Mouse (Mus musculus): ENCODE measurements around the gene Nupr1. TPM values are rescaled to one million over a fixed set of nuclear protein-coding genes. Genes with fewer than 3 reads are reported as not detected.

Gene Nupr1
- polyA plus RNA-seq, 1 experiment from 2014 or later, result 34.2 TPM

GRCm38 (mm10) chr7:126579172-126579571, 51.5 kb downstream of the Nupr1 start:
- H3K4me2 ChIP-seq (ENCODE audit: low read depth, low read length), result no peak overlapping the region
- 42% methylated on average over 8 of the region's 8 CpGs for WGBS
- peaks cover 3% of the 10 kb centered on the region for H3K4me1 ChIP-seq (replicated peaks; ENCODE audit: control insufficient read depth, insufficient read depth, low read length)
- H3K27ac ChIP-seq (ENCODE audit: low read length), result no peak overlapping the region
- no peak overlapping the region for H3K4me3 ChIP-seq (ENCODE audit: low read length)
- no peaks in the 10 kb centered on the region for H3K36me3 ChIP-seq (ENCODE audit: control insufficient read depth, insufficient read depth, low read length)
- ATAC-seq (ENCODE audit: low read depth), result no peak
- H3K27me3 ChIP-seq (ENCODE audit: control insufficient read depth, insufficient read depth, low read depth, low read length), result no peaks in the 10 kb centered on the region
- no peak overlapping the region for H3K9ac ChIP-seq (ENCODE audit: low read length)
- no peaks in the 10 kb centered on the region for H3K9me3 ChIP-seq (ENCODE audit: control insufficient read depth, low read length)

- Histone ChIP-seq H3K9ac (ENCODE audit: low read length) (no peak overlapping the region), H3K36me3 (ENCODE audit: control insufficient read depth, insufficient read depth, low read length) (0 out of 2 replicates have a peak, but pooled peaks cover 4% of the 10 kb centered on the region), H3K4me1 (replicated peaks; ENCODE audit: control insufficient read depth, insufficient read depth, low read length) (no peaks in the 10 kb centered on the region), H3K27ac (ENCODE audit: low read length) (no peak overlapping the region), H3K4me2 (ENCODE audit: low read depth, low read length) (no peak overlapping the region), H3K27me3 (ENCODE audit: control insufficient read depth, insufficient read depth, low read depth, low read length) (no peaks in the 10 kb centered on the region), H3K4me3 (ENCODE audit: low read length) (no peak overlapping the region), H3K9me3 (ENCODE audit: control insufficient read depth, low read length) (no peaks in the 10 kb centered on the region)
- no peak for ATAC-seq (ENCODE audit: low read depth)
- WGBS, result 55% methylated on average over 8 of the region's 8 CpGs
Measured at GRCm38 (mm10) chr7:126576946-126577345, 53.7 kb downstream of the Nupr1 start.

Small RNA genes within 50 kb of the gene (microRNA-seq; reads per million reads assigned to microRNA genes)
- 0.99 reads per million for gene Mir7059

Other genes starting within 250 kb of the Nupr1 start
- 2.3 and 2.4 TPM in 2 replicates for gene Nfatc2ip, start 234.1 kb downstream of the Nupr1 start, polyA plus RNA-seq (2015; fragmentation: Nextera tagmentation; extraction: Ambion mirVana)
- 0.09 and 0.11 TPM in 2 replicates for gene Cd19, start 216.0 kb downstream of the Nupr1 start, polyA plus RNA-seq (2015; fragmentation: Nextera tagmentation; extraction: Ambion mirVana)
- 34.2 and 35.3 TPM in 2 replicates for gene Rabep2, start 202.1 kb downstream of the Nupr1 start, polyA plus RNA-seq (2015; fragmentation: Nextera tagmentation; extraction: Ambion mirVana)
- gene Atp2a1, start 167.8 kb downstream of the Nupr1 start, polyA plus RNA-seq (2015; fragmentation: Nextera tagmentation; extraction: Ambion mirVana), result 5.1 and 33.6 TPM in 2 replicates
- 47.2 and 48.5 TPM in 2 replicates for gene Sh2b1, start 155.4 kb downstream of the Nupr1 start, polyA plus RNA-seq (2015; fragmentation: Nextera tagmentation; extraction: Ambion mirVana)
- 106 and 112 TPM in 2 replicates for gene Tufm, start 143.5 kb downstream of the Nupr1 start, polyA plus RNA-seq (2015; fragmentation: Nextera tagmentation; extraction: Ambion mirVana)
- gene Atxn2l, start 127.4 kb downstream of the Nupr1 start, polyA plus RNA-seq (2015; fragmentation: Nextera tagmentation; extraction: Ambion mirVana), result 36.0 and 38.5 TPM in 2 replicates
- gene Eif3c, start 64.5 kb downstream of the Nupr1 start, polyA plus RNA-seq (2015; fragmentation: Nextera tagmentation; extraction: Ambion mirVana), result 181 and 187 TPM in 2 replicates
- gene Apobr, start 45.9 kb downstream of the Nupr1 start, polyA plus RNA-seq (2015; fragmentation: Nextera tagmentation; extraction: Ambion mirVana), result 1.6 and 2.3 TPM in 2 replicates
- 31.2 and 31.7 TPM in 2 replicates for gene Cln3, start 45.0 kb downstream of the Nupr1 start, polyA plus RNA-seq (2015; fragmentation: Nextera tagmentation; extraction: Ambion mirVana)
- not detected in 2 replicates for gene Il27, start 35.9 kb downstream of the Nupr1 start, polyA plus RNA-seq (2015; fragmentation: Nextera tagmentation; extraction: Ambion mirVana)
- gene Sgf29, start 18.4 kb upstream of the Nupr1 start, polyA plus RNA-seq (2015; fragmentation: Nextera tagmentation; extraction: Ambion mirVana), result 42.9 and 47.3 TPM in 2 replicates
- gene Sult1a1, start 45.6 kb upstream of the Nupr1 start, polyA plus RNA-seq (2015; fragmentation: Nextera tagmentation; extraction: Ambion mirVana), result 12.3 and 21.1 TPM in 2 replicates
- gene Bola2, start 64.5 kb upstream of the Nupr1 start, polyA plus RNA-seq (2015; fragmentation: Nextera tagmentation; extraction: Ambion mirVana), result 102 and 108 TPM in 2 replicates
- gene Slx1b, start 64.9 kb upstream of the Nupr1 start, polyA plus RNA-seq (2015; fragmentation: Nextera tagmentation; extraction: Ambion mirVana), result 11.1 and 11.9 TPM in 2 replicates
- 42.4 and 59.5 TPM in 2 replicates for gene Coro1a, start 76.9 kb upstream of the Nupr1 start, polyA plus RNA-seq (2015; fragmentation: Nextera tagmentation; extraction: Ambion mirVana)
- 138 and 139 TPM in 2 replicates for gene Mapk3, start 128.7 kb upstream of the Nupr1 start, polyA plus RNA-seq (2015; fragmentation: Nextera tagmentation; extraction: Ambion mirVana)
- 2.9 and 4.2 TPM in 2 replicates for gene Gdpd3, start 135.5 kb upstream of the Nupr1 start, polyA plus RNA-seq (2015; fragmentation: Nextera tagmentation; extraction: Ambion mirVana)
- 111 and 123 TPM in 2 replicates for gene Ypel3, start 146.1 kb upstream of the Nupr1 start, polyA plus RNA-seq (2015; fragmentation: Nextera tagmentation; extraction: Ambion mirVana)
- 0.25 and 0.68 TPM in 2 replicates for gene Tbx6, start 150.6 kb upstream of the Nupr1 start, polyA plus RNA-seq (2015; fragmentation: Nextera tagmentation; extraction: Ambion mirVana)
- gene Ppp4c, start 161.6 kb upstream of the Nupr1 start, polyA plus RNA-seq (2015; fragmentation: Nextera tagmentation; extraction: Ambion mirVana), result 232 and 243 TPM in 2 replicates
- gene Fam57b, start 166.8 kb upstream of the Nupr1 start, polyA plus RNA-seq (2015; fragmentation: Nextera tagmentation; extraction: Ambion mirVana), result 0.36 and 0.38 TPM in 2 replicates
- not detected in 2 replicates for gene 4930451I11Rik, start 200.8 kb upstream of the Nupr1 start, polyA plus RNA-seq (2015; fragmentation: Nextera tagmentation; extraction: Ambion mirVana)
- 0.49 and 0.63 TPM in 2 replicates for gene Doc2a, start 216.6 kb upstream of the Nupr1 start, polyA plus RNA-seq (2015; fragmentation: Nextera tagmentation; extraction: Ambion mirVana)
- gene Hirip3, start 231.1 kb upstream of the Nupr1 start, polyA plus RNA-seq (2015; fragmentation: Nextera tagmentation; extraction: Ambion mirVana), result 30.3 and 32.3 TPM in 2 replicates
- 76.5 and 89.3 TPM in 2 replicates for gene Ino80e, start 231.5 kb upstream of the Nupr1 start, polyA plus RNA-seq (2015; fragmentation: Nextera tagmentation; extraction: Ambion mirVana)